Mouse (Mus musculus) midbrain, embryonic 13.5 days (tissue): ENCODE results near the gene Nsun7. TPM values are rescaled to one million over a fixed set of nuclear protein-coding genes. Genes with fewer than 3 reads are reported as not detected.
A peak's percentile ranks its signal among the peaks of the same experiment; 100 is the strongest.

ENCODE experiments used
- ATAC-seq: fragments of 200-750 bp; cut with Nextera tagmentation; 2 replicates; pipeline ENCODE4 v1.8.0; 2017; ENCODE audit warnings: mild to moderate bottlenecking, moderate TSS enrichment, moderate library complexity
- H3K27ac ChIP-seq: fragments of 300-500 bp; sonication (generic); 2 replicates; pipeline ENCODE4 v1.5.1; 2015; ENCODE audit warnings: inconsistent platforms, mild to moderate bottlenecking, moderate library complexity
- H3K27me3 ChIP-seq: fragments of 300-500 bp; sonication (generic); 2 replicates; pipeline ENCODE4 v1.6.1; 2015; ENCODE audit warnings: mild to moderate bottlenecking, inconsistent platforms
- H3K36me3 ChIP-seq: fragments of 300-500 bp; sonication (generic); 2 replicates; pipeline ENCODE4 v1.6.1; 2015; ENCODE audit warnings: mild to moderate bottlenecking, inconsistent platforms
- H3K4me1 ChIP-seq: fragments of 300-500 bp; sonication (generic); replicated peaks from 2 replicates; pipeline ENCODE4 v1.6.1; 2015; ENCODE audit warnings: inconsistent platforms
- H3K4me2 ChIP-seq: fragments of 300-500 bp; sonication (generic); replicated peaks from 2 replicates; pipeline ENCODE4 v1.6.1; 2015; ENCODE audit warnings: moderate library complexity, mild to moderate bottlenecking, inconsistent platforms
- H3K4me3 ChIP-seq: fragments of 300-500 bp; sonication (generic); replicated peaks from 2 replicates; pipeline ENCODE4 v1.5.1; 2015; ENCODE audit warnings: mild to moderate bottlenecking, inconsistent platforms
- H3K9ac ChIP-seq: fragments of 300-500 bp; sonication (generic); replicated peaks from 2 replicates; pipeline ENCODE4 v1.6.1; 2015; ENCODE audit warnings: mild to moderate bottlenecking, inconsistent platforms
- H3K9me3 ChIP-seq: fragments of 300-500 bp; sonication (generic); 2 replicates; pipeline ENCODE4 v1.6.1; 2016; ENCODE audit warnings: mild to moderate bottlenecking, inconsistent platforms
- WGBS: fragments of 180-500 bp; shearing (Covaris S2); methylation state at CpG from one replicate; pipeline ENCODE4 v1.1.7; 2015; 5-methylcytosine and 5-hydroxymethylcytosine counted together
- polyA plus RNA-seq: library from polyadenylated mRNA; unstranded; fragments of >200 nt; fragmentation: Nextera tagmentation; extraction: Ambion mirVana; gene quantifications from 2 replicates; pipeline ENCODE4 v1.2.1, GENCODE M21; 2015

Gene Nsun7
- polyA plus RNA-seq, 1 experiment from 2014 or later = 1.7 TPM

DNA sequence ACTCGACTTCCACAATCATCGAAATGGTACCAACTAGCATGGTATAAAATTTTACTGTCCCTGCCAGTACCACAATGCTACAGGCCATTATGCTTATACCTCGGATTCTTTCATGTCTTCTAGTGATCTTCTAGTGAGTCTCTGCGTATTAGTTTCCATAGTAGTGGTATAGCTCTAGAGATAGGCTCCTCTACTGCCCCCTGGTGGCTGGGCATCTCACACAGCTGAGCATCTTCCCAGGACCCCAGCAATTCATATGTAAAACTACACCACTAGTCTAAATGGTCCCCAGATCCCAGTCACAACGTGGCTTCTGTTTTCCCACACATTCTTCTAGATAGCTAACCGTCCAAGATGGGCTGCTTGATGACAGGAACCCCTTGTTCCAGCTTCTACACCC is 59.6 kb downstream of the Nsun7 start:
- Histone ChIP-seq H3K27me3 (no peaks in the 10 kb centered on the region), H3K9ac (no peak overlapping the region), H3K9me3 (no peaks in the 10 kb centered on the region), H3K4me3 (no peak overlapping the region), H3K4me1 (peaks cover 26% of the 10 kb centered on the region), H3K4me2 (0 out of 2 replicates have a peak overlapping the region, but pooled peaks have one; percentile 25), H3K36me3 (peaks cover 7% of the 10 kb centered on the region; the same call in 1 of the 2 replicates), H3K27ac (peak overlapping the region; percentile 70)
- ATAC-seq = peak; percentile 46
- WGBS = 71% methylated on average over 6 of the region's 6 CpGs

DNA sequence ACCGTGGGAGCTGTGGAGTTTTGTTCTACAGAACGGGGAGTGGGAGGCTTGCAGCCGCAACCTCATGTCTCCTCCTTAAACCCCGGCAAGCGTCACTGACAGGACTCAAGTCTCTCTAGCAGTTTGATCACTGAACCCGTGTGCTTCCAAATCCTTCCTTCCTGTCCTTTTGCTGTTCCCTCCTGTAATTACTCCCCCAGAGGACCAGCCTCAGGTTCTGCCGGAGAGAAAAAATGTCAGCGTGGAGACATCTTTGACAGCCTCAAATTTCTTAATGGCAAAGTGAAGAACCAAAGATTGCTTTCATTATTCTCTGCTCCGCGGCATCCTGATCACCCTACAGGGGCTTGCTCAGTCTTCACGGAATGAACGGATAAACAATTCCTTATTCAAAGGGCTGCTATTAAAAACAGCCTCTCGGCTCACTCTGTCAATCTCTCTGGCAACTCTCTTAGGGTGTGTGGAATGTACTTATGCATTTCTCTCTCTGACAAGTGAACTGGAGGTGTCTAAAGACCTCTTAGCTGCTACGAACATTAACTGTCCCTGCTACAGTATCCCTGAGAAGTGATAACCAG is 60.2 kb downstream of the Nsun7 start:
- H3K36me3 ChIP-seq = peaks cover 7% of the 10 kb centered on the region; the same call in 1 of the 2 replicates
- peaks cover 30% of the 10 kb centered on the region for H3K4me1 ChIP-seq
- H3K4me2 ChIP-seq = peak overlapping the region; percentile 25
- no peaks in the 10 kb centered on the region for H3K27me3 ChIP-seq
- H3K27ac ChIP-seq = peak overlapping the region; percentile 70
- H3K4me3 ChIP-seq = no peak overlapping the region
- 0 out of 2 replicates have a peak overlapping the region, but pooled peaks have one; percentile 4 for H3K9ac ChIP-seq
- ATAC-seq = peak; percentile 43
- 20% methylated on average over 14 of the region's 14 CpGs for WGBS
- no peaks in the 10 kb centered on the region for H3K9me3 ChIP-seq

DNA sequence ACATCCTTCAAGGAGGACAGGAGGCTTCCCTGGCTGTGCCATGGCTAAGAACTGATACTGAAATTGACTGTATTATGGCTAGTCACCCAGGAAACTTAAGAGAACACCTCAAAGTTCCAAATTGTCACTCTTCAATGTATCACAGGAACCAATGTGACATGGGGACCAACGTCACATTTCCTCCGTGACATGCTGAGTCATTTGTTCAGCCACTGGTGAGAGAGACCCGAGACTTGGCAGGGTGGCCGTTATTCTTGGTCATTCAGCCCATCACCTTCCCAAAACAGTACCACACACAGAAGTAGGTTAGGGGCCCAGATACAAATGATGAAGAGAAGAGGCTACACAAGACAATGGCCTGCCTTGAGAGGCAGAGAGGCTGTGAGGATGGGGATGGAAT is 63.4 kb downstream of the Nsun7 start:
- Histone ChIP-seq H3K4me3 (no peak overlapping the region), H3K36me3 (peaks cover 6% of the 10 kb centered on the region), H3K4me1 (peaks cover 37% of the 10 kb centered on the region), H3K9ac (no peak overlapping the region), H3K27me3 (no peaks in the 10 kb centered on the region), H3K4me2 (no peak overlapping the region), H3K27ac (no peak overlapping the region), H3K9me3 (no peaks in the 10 kb centered on the region)
- ATAC-seq = no peak
- WGBS = 89% methylated on average over 4 of the region's 4 CpGs

DNA sequence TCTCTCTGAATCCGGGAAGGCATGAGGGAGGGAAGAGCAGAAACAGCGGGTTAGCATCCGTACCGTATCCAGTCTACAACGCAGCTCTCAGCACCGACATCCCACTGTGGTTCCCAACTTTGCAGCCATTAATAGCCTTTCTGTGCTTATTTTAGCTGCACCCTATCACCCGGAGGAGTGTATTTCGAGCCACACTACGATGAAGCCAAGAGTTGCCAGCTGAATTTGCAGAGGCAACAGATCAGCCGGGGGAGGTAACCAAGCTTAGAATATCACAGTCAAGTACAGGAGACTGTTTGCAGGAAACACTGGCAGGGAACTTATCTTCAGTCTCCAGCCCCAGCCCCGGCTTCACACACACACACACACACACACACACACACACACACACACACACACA is 63.9 kb downstream of the Nsun7 start:
- peaks cover 6% of the 10 kb centered on the region for H3K36me3 ChIP-seq
- H3K4me3 ChIP-seq = no peak overlapping the region
- H3K27ac ChIP-seq = no peak overlapping the region
- no peaks in the 10 kb centered on the region for H3K27me3 ChIP-seq
- H3K4me2 ChIP-seq = no peak overlapping the region
- no peaks in the 10 kb centered on the region for H3K9me3 ChIP-seq
- peaks cover 41% of the 10 kb centered on the region for H3K4me1 ChIP-seq
- no peak overlapping the region for H3K9ac ChIP-seq
- no peak for ATAC-seq
- WGBS = 90% methylated on average over 11 of the region's 11 CpGs

DNA sequence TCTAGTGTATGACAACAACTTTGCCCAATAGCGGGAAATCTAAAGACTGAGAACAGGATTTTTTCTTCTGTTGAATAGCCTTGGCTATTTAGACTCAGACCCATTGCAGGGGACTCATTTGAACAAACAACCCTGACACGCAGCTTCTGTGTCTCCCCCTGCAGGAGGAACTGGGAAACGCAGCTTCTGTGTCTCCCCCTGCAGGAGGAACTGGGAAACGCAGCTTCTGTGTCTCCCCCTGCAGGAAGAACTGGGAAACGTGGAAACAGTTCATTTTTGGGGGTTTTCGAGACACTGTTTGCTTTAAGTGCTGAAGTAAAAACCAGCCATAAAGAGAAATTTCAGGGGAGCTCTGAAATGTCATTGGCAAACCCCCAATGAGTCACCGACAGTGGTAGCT is 66.7 kb downstream of the Nsun7 start:
- H3K4me3 ChIP-seq = no peak overlapping the region
- no peaks in the 10 kb centered on the region for H3K27me3 ChIP-seq
- no peak for ATAC-seq
- H3K27ac ChIP-seq = no peak overlapping the region
- no peaks in the 10 kb centered on the region for H3K9me3 ChIP-seq
- H3K36me3 ChIP-seq = peaks cover 6% of the 10 kb centered on the region
- WGBS = 82% methylated on average over 7 of the region's 7 CpGs
- H3K9ac ChIP-seq = no peak overlapping the region
- no peak overlapping the region for H3K4me2 ChIP-seq
- H3K4me1 ChIP-seq = peaks cover 34% of the 10 kb centered on the region

DNA sequence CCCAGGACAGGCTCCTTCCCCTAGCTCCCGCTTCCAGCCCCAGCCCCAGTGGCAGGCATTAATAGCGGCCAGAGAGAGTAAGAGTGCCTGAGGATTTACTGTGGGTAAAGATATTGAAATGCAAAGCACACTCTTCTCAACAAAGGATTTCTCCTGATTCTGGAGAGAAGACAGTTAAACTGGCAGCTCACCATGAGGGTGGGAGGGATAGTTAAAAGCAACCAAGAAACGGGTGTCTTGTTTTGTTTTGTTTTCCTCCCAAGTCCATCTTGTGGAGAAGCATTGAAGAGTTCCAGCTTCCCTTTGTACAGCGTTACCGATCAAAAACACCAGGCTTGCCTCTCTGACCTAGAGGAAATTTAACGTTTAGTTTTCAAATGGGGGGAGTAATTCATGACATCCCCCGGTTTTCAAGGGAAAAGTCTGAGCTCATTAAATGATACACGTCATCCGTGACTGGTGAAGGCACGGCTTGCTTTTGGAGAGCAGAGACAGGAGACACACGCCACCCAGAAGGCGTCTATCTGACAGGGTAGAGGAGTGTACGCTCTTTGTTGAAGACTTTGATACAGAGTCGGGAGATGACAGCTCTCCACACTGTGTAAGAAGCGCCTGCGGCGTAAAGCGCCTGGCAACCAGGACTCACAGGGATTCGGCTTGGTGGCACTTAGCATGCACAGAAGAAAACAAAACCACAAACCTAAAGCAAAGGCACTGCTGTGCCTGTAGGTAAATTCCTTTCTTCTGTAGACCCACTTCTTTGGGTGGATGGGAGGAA is 68.4 kb downstream of the Nsun7 start:
- H3K9ac ChIP-seq = peak overlapping the region; percentile 44

DNA sequence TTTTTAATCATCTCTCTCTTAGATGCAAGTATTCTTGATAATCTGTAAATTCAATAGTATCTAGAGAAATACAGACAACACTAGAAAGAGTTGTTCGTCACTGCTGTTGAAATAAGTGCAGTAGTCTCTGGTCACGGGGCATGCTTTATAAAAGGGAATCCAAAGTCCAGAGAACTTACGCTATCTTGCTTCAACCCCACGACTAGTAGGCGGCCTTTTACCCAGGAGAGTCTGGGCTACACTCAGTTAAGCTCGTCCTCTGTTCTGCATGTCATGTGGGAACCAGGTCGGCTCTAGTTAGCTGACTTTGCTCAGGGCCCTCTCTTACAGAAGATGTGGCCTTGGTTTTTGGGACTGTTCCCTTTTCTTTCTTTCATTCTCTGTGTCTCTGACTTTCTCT is 69.1 kb downstream of the Nsun7 start:
- H3K4me1 ChIP-seq = peaks cover 34% of the 10 kb centered on the region
- WGBS = 73% methylated on average over 7 of the region's 7 CpGs
- H3K9me3 ChIP-seq = no peaks in the 10 kb centered on the region
- peak overlapping the region; percentile 44; the same call in 1 of the 2 replicates for H3K9ac ChIP-seq
- H3K36me3 ChIP-seq = peaks cover 6% of the 10 kb centered on the region
- no peak for ATAC-seq
- peak overlapping the region; percentile 51 for H3K4me2 ChIP-seq
- H3K27me3 ChIP-seq = no peaks in the 10 kb centered on the region
- H3K27ac ChIP-seq = peak overlapping the region; percentile 86
- no peak overlapping the region for H3K4me3 ChIP-seq

More for the DNA sequence above, 68.4 kb downstream of the Nsun7 start:
- peaks cover 6% of the 10 kb centered on the region for H3K36me3 ChIP-seq
- peak overlapping the region; percentile 27 for H3K4me3 ChIP-seq
- H3K9me3 ChIP-seq = no peaks in the 10 kb centered on the region
- peak overlapping the region; percentile 51 for H3K4me2 ChIP-seq
- ATAC-seq = peak; percentile 96
- H3K4me1 ChIP-seq = peaks cover 34% of the 10 kb centered on the region
- WGBS = 11% methylated on average over 19 of the region's 19 CpGs
- H3K27me3 ChIP-seq = no peaks in the 10 kb centered on the region
- peak overlapping the region; percentile 86 for H3K27ac ChIP-seq

DNA sequence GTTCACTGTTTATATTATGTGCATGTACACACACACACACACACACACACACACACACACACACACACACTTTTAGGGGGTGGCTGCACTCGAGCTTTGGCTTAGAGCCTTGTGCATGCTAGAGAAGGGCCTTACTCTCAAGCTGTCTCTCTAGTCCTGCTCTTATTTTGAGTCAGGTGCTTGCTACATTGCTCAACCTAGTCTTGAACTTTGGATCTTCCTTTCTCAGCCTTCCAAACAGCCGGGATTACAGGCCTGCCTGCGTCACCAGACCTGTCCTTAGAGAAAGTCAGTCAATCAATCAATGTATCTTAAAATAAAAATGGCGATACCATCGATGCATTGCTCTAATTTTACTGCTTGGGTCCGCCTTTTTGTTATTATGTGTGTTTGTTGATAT is 71.1 kb downstream of the Nsun7 start:
- H3K4me2 ChIP-seq = no peak overlapping the region
- no peak overlapping the region for H3K27ac ChIP-seq
- no peaks in the 10 kb centered on the region for H3K27me3 ChIP-seq
- WGBS = 93% methylated on average over 6 of the region's 6 CpGs
- H3K4me3 ChIP-seq = no peak overlapping the region
- no peak for ATAC-seq
- H3K9me3 ChIP-seq = no peaks in the 10 kb centered on the region
- peaks cover 6% of the 10 kb centered on the region for H3K36me3 ChIP-seq
- peaks cover 37% of the 10 kb centered on the region for H3K4me1 ChIP-seq
- no peak overlapping the region for H3K9ac ChIP-seq

DNA sequence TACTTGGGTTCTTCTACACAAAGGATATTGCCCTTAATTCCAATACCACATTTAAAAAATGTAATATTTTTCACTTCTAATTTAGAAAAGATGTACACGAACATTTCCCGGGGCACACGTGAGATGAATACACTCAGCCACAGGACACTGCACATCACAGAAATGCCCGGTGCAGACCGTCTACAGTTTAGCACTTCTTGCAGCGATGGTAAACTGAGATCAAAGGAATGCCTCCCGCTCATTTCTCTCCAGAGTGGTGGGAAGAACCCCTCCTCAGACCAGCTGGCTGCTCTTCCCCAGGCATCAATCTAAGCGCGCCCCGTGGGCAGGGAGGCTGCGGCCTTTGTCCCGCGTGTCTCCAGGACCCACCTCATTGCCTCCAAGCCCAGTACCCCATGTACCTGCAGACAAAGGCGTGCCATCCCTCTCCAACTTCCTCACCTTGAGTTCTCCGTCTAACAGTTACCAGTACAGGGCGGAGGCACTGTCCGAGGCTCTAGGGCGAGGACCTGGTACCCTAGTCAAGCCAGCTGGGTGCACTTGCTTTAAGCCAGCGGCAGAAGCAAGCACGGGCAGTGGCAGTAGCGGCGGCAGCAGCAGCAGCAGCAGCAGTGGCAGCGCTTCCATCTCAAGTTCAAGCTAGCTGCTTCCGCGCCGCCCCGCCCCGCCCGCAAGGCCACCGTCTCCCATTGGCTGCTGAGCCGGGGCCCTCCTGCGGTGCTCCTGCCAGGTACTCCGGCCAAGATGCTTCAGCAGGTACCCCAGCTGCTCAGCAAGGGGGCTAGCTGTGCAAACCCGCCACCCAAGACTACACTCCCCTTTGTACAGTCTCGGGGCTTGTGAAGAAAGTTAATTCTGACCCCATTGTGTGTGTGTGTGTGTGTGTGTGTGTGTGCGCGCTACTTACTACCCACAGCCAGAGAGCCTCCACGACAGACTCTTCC is 77.6 kb downstream of the Nsun7 start:
- 0 out of 2 replicates have a peak, but pooled peaks cover 5% of the 10 kb centered on the region for H3K27me3 ChIP-seq
- peak overlapping the region; percentile 69 for H3K9ac ChIP-seq
- peak; percentile 82 for ATAC-seq
- H3K36me3 ChIP-seq = no peaks in the 10 kb centered on the region
- H3K4me1 ChIP-seq = peaks cover 65% of the 10 kb centered on the region
- peak overlapping the region; percentile 68 for H3K27ac ChIP-seq
- 3% methylated on average over 38 of the region's 38 CpGs for WGBS
- no peaks in the 10 kb centered on the region for H3K9me3 ChIP-seq
- peak overlapping the region; percentile 51 for H3K4me3 ChIP-seq
- peak overlapping the region; percentile 74 for H3K4me2 ChIP-seq

DNA sequence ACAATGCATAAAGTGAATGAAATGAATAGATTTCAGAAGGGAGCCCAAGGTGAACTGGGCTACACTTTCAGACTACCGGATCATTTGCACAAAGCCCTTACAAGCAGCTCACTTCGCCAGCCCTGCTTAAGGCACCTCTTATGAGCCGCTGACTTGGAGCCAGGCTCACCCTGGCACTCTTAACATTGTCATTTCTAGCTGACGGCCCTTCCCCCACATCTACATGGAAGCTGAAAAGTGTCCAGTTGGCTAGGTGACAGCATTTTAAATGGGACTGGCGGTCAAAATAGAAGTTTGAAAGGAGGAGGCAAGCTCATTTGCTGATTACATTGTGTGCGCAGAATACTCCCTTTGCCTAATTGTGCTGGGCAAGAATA is 78.3 kb downstream of the Nsun7 start:
- peak overlapping the region; percentile 69 for H3K9ac ChIP-seq
- H3K36me3 ChIP-seq = no peaks in the 10 kb centered on the region
- 14% methylated on average over 6 of the region's 6 CpGs for WGBS
- no peaks in the 10 kb centered on the region for H3K9me3 ChIP-seq
- H3K27ac ChIP-seq = peak overlapping the region; percentile 68
- H3K27me3 ChIP-seq = 0 out of 2 replicates have a peak, but pooled peaks cover 5% of the 10 kb centered on the region
- H3K4me2 ChIP-seq = peak overlapping the region; percentile 74
- peaks cover 66% of the 10 kb centered on the region for H3K4me1 ChIP-seq
- peak overlapping the region; percentile 51 for H3K4me3 ChIP-seq
- ATAC-seq = peak; percentile 58

DNA sequence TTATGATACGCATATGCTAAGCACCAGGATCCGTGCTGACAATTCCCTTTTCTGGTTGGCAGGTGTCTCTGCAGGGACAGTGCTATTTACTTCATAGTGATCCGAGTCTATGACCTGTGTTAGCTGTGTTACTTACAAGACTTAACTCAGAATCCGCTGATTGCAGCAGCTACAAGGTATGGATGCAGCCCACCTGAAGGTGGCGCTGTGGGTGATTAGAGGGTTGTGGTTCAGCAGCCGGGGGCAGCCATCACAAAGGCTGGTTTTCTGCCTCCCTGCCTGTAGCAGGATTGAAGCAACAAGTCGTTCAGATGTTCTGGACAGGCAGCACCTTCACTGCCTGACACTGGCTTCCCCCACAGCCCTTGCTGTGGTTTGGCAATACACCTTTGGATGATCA is 78.9 kb downstream of the Nsun7 start:
- H3K27ac ChIP-seq = 0 out of 2 replicates have a peak overlapping the region, but pooled peaks have one; percentile 9
- H3K9me3 ChIP-seq = no peaks in the 10 kb centered on the region
- no peaks in the 10 kb centered on the region for H3K36me3 ChIP-seq
- 0 out of 2 replicates have a peak, but pooled peaks cover 5% of the 10 kb centered on the region for H3K27me3 ChIP-seq
- no peak overlapping the region for H3K4me2 ChIP-seq
- peaks cover 66% of the 10 kb centered on the region for H3K4me1 ChIP-seq
- no peak overlapping the region for H3K4me3 ChIP-seq
- WGBS = 26% methylated on average over 7 of the region's 7 CpGs
- H3K9ac ChIP-seq = no peak overlapping the region
- ATAC-seq = no peak
